Mouse (Mus musculus) hematopoietic stem cell, adult 5-6 weeks (primary cell): ENCODE measurements at regions not wholly inside any gene's neighbourhood (a gene's known extent, or its start where the extent isn't known, plus 50 kb on each side); places are given as distances from the start of the nearest gene placed in this dataset.
A peak's percentile ranks its signal among the peaks of the same experiment; 100 is the strongest.

Experiments
- ATAC-seq, 2 experiments: fragments of 125-278 bp in 1 of 2; replicated peaks in 1 of 2; 2 replicates each; pipeline ENCODE4 v1.8.0; 2016 to 2017; ENCODE audit warnings: inconsistent platforms in 2 of 2, mild to moderate bottlenecking in 2 of 2, moderate number of reproducible peaks in 2 of 2, low read depth in 1 of 2, moderate TSS enrichment in 1 of 2; ENCODE audit not compliant: low FRiP score in 2 of 2, poor library complexity in 2 of 2, severe bottlenecking in 2 of 2, insufficient read depth in 1 of 2, low TSS enrichment in 1 of 2

- ATAC-seq, result peak; percentile 8 to 43
These were observed 90.7 kb upstream of the Irs2 start for GRCm38 (mm10) chr8:11098790-11099590.

- ATAC-seq, result peak; percentile 78 to 88
These were observed 90.0 kb upstream of the Irs2 start for GRCm38 (mm10) chr8:11098228-11098778.

- ATAC-seq, result peak; percentile 65 to 68
These were observed 89.6 kb upstream of the Irs2 start for GRCm38 (mm10) chr8:11097813-11098212.

GRCm38 (mm10) chr8:11094516-11094915 lies 86.3 kb upstream of the Irs2 start:
- ATAC-seq, result no peak

GRCm38 (mm10) chr8:11092348-11092747 lies 84.1 kb upstream of the Irs2 start:
- ATAC-seq, result no peak

GRCm38 (mm10) chr8:11091675-11092345 lies 83.6 kb upstream of the Irs2 start:
- no peak; a peak in 1 of 4 replicates for ATAC-seq

GRCm38 (mm10) chr8:11088946-11089665 lies 80.8 kb upstream of the Irs2 start:
- no peak for ATAC-seq

- no peak for ATAC-seq
These were observed 77.0 kb upstream of the Irs2 start for GRCm38 (mm10) chr8:11085244-11085643.

GRCm38 (mm10) chr8:11084051-11084533 lies 75.8 kb upstream of the Irs2 start:
- ATAC-seq, result peak; percentile 46 to 51; a peak in 2 of 4 replicates

- ATAC-seq, result no peak
These were observed 72.6 kb upstream of the Irs2 start for GRCm38 (mm10) chr8:11080813-11081212.

GRCm38 (mm10) chr8:11079805-11080204 lies 71.5 kb upstream of the Irs2 start:
- no peak for ATAC-seq

GRCm38 (mm10) chr8:11077138-11077537 lies 68.9 kb upstream of the Irs2 start:
- no peak for ATAC-seq

- no peak for ATAC-seq
These were observed 62.9 kb upstream of the Irs2 start for GRCm38 (mm10) chr8:11071162-11071561.

- no peak for ATAC-seq
These were observed 59.2 kb upstream of the Irs2 start for GRCm38 (mm10) chr8:11067450-11067849.

GRCm38 (mm10) chr8:11065990-11066389 lies 57.7 kb upstream of the Irs2 start:
- ATAC-seq, result no peak

GRCm38 (mm10) chr8:11065303-11065702 lies 57.0 kb upstream of the Irs2 start:
- peak; percentile 79 to 82 for ATAC-seq

- no peak for ATAC-seq
These were observed 54.8 kb upstream of the Irs2 start for GRCm38 (mm10) chr8:11063058-11063457.
